Mouse (Mus musculus) embryonic facial prominence, embryonic 15.5 days (tissue): ENCODE measurements around the gene Wdr34. TPM values are rescaled to one million over a fixed set of nuclear protein-coding genes. Genes with fewer than 3 reads are reported as not detected.

Source experiments
- ATAC-seq: fragments of 200-750 bp; cut with Nextera tagmentation; 2 replicates; pipeline ENCODE4 v1.8.0; 2017; ENCODE audit warnings: low read depth, moderate TSS enrichment; ENCODE audit not compliant: insufficient number of reproducible peaks, low FRiP score, low TSS enrichment
- H3K27ac ChIP-seq: fragments of 300-500 bp; sonication (generic); replicated peaks from 2 replicates; pipeline ENCODE4 v1.5.1; 2015; ENCODE audit warnings: mild to moderate bottlenecking, inconsistent platforms
- H3K27me3 ChIP-seq: fragments of 300-500 bp; sonication (generic); 2 replicates; pipeline ENCODE4 v1.6.1; 2015; ENCODE audit warnings: inconsistent platforms
- H3K36me3 ChIP-seq: fragments of 300-500 bp; sonication (generic); 2 replicates; pipeline ENCODE4 v1.6.1; 2015; ENCODE audit warnings: mild to moderate bottlenecking, inconsistent platforms
- H3K4me1 ChIP-seq: fragments of 300-500 bp; sonication (generic); 2 replicates; pipeline ENCODE4 v1.6.1; 2015; ENCODE audit warnings: inconsistent platforms
- H3K4me2 ChIP-seq: fragments of 300-500 bp; sonication (generic); replicated peaks from 2 replicates; pipeline ENCODE4 v1.6.1; 2015; ENCODE audit warnings: mild to moderate bottlenecking, inconsistent platforms
- H3K4me3 ChIP-seq: fragments of 300-500 bp; sonication (generic); replicated peaks from 2 replicates; pipeline ENCODE4 v1.5.1; 2015; ENCODE audit warnings: mild to moderate bottlenecking, inconsistent platforms
- H3K9ac ChIP-seq: fragments of 300-500 bp; sonication (generic); 2 replicates; pipeline ENCODE4 v1.6.1; 2015; ENCODE audit warnings: inconsistent platforms
- H3K9me3 ChIP-seq: fragments of 300-500 bp; sonication (generic); replicated peaks from 2 replicates; pipeline ENCODE4 v1.6.1; 2016; ENCODE audit warnings: inconsistent platforms
- WGBS: fragments of 180-500 bp; shearing (Covaris S2); methylation state at CpG from one replicate; pipeline ENCODE4 v1.1.7; 2015; 5-methylcytosine and 5-hydroxymethylcytosine counted together
- microRNA-seq: library from miRNA; unstranded; fragments of <30 nt; microRNA quantifications from one replicate; pipeline ENCODE4, GENCODE M21; 2016; ENCODE audit warnings: borderline number of aligned reads
- polyA plus RNA-seq: library from polyadenylated mRNA; unstranded; fragments of >200 nt; fragmentation: Nextera tagmentation; extraction: Ambion mirVana; gene quantifications from 2 replicates; pipeline ENCODE4 v1.2.1, GENCODE M21; 2015

The Wdr34 gene
- polyA plus RNA-seq, 1 experiment from 2014 or later = 46.9 TPM

- Histone ChIP-seq H3K27me3 (no peaks in the 10 kb centered on the region), H3K4me1 (no peaks in the 10 kb centered on the region), H3K4me2 (no peak overlapping the region), H3K36me3 (peaks cover 98% of the 10 kb centered on the region), H3K4me3 (no peak overlapping the region), H3K27ac (no peak overlapping the region), H3K9ac (no peak overlapping the region), H3K9me3 (no peaks in the 10 kb centered on the region)
- 95% methylated on average over 5 of the region's 5 CpGs for WGBS
- ATAC-seq = no peak
Measured at GRCm38 (mm10) chr2:30026997-30027396, 21.7 kb downstream of the Wdr34 start.

- no peak overlapping the region for H3K4me3 ChIP-seq
- no peaks in the 10 kb centered on the region for H3K4me1 ChIP-seq
- 88% methylated on average over 4 of the region's 4 CpGs for WGBS
- H3K9me3 ChIP-seq = no peaks in the 10 kb centered on the region
- no peaks in the 10 kb centered on the region for H3K27me3 ChIP-seq
- no peak overlapping the region for H3K4me2 ChIP-seq
- no peak overlapping the region for H3K27ac ChIP-seq
- H3K36me3 ChIP-seq = peaks cover 99% of the 10 kb centered on the region
- H3K9ac ChIP-seq = no peak overlapping the region
- no peak for ATAC-seq
Measured at GRCm38 (mm10) chr2:30025454-30025853, 23.2 kb downstream of the Wdr34 start.

- 80% methylated on average over 11 of the region's 11 CpGs for WGBS
- Histone ChIP-seq H3K9me3 (no peaks in the 10 kb centered on the region), H3K27ac (no peak overlapping the region), H3K36me3 (peaks cover 97% of the 10 kb centered on the region), H3K4me1 (no peaks in the 10 kb centered on the region), H3K4me3 (no peak overlapping the region), H3K27me3 (no peaks in the 10 kb centered on the region), H3K4me2 (no peak overlapping the region), H3K9ac (no peak overlapping the region)
- no peak for ATAC-seq
Measured at GRCm38 (mm10) chr2:30014326-30014966, 34.2 kb downstream of the Wdr34 start.

GRCm38 (mm10) chr2:30010840-30011281 is 37.8 kb downstream of the Wdr34 start:
- ATAC-seq = no peak
- Histone ChIP-seq H3K9me3 (no peaks in the 10 kb centered on the region), H3K4me3 (no peak overlapping the region), H3K27me3 (no peaks in the 10 kb centered on the region), H3K4me1 (no peaks in the 10 kb centered on the region), H3K4me2 (no peak overlapping the region), H3K9ac (no peak overlapping the region), H3K36me3 (peaks cover 98% of the 10 kb centered on the region), H3K27ac (no peak overlapping the region)
- WGBS = 83% methylated on average over 8 of the region's 8 CpGs

GRCm38 (mm10) chr2:30009101-30009500 is 39.6 kb downstream of the Wdr34 start:
- no peaks in the 10 kb centered on the region for H3K27me3 ChIP-seq
- WGBS = 63% methylated on average over 1 of the region's 1 CpGs
- H3K4me3 ChIP-seq = no peak overlapping the region
- no peaks in the 10 kb centered on the region for H3K9me3 ChIP-seq
- H3K9ac ChIP-seq = no peak overlapping the region
- no peak overlapping the region for H3K27ac ChIP-seq
- H3K36me3 ChIP-seq = peaks cover 96% of the 10 kb centered on the region
- no peak for ATAC-seq
- no peaks in the 10 kb centered on the region for H3K4me1 ChIP-seq
- no peak overlapping the region for H3K4me2 ChIP-seq

GRCm38 (mm10) chr2:29991962-29992361 is 56.7 kb downstream of the Wdr34 start:
- no peak for ATAC-seq
- peaks cover 98% of the 10 kb centered on the region for H3K36me3 ChIP-seq
- H3K4me1 ChIP-seq = no peaks in the 10 kb centered on the region
- H3K9me3 ChIP-seq = no peaks in the 10 kb centered on the region
- H3K9ac ChIP-seq = no peak overlapping the region
- no peaks in the 10 kb centered on the region for H3K27me3 ChIP-seq
- H3K27ac ChIP-seq = no peak overlapping the region
- H3K4me2 ChIP-seq = no peak overlapping the region
- 52% methylated on average over 2 of the region's 2 CpGs for WGBS
- no peak overlapping the region for H3K4me3 ChIP-seq

Small RNA genes within 50 kb of the gene (microRNA-seq; reads per million reads assigned to microRNA genes)
- not detected for gene Mir6997

Other genes starting within 250 kb of the Wdr34 start
- 20.2 and 20.7 TPM in 2 replicates for gene Slc27a4, start 246.2 kb downstream of the Wdr34 start, polyA plus RNA-seq
- gene Urm1, start 228.8 kb downstream of the Wdr34 start, polyA plus RNA-seq = 22.9 and 24.1 TPM in 2 replicates
- 50.1 and 57.3 TPM in 2 replicates for gene Cercam, start 179.7 kb downstream of the Wdr34 start, polyA plus RNA-seq
- gene Odf2, start 159.7 kb downstream of the Wdr34 start, polyA plus RNA-seq = 59.8 and 74.3 TPM in 2 replicates
- gene Gle1, start 113.5 kb downstream of the Wdr34 start, polyA plus RNA-seq = 59.5 and 63.5 TPM in 2 replicates
- gene Sptan1, start 83.3 kb downstream of the Wdr34 start, polyA plus RNA-seq = 85.8 and 99.0 TPM in 2 replicates
- gene Set, start 8.5 kb upstream of the Wdr34 start, polyA plus RNA-seq = 351 and 370 TPM in 2 replicates
- 8.2 and 9.5 TPM in 2 replicates for gene Pkn3, start 28.8 kb upstream of the Wdr34 start, polyA plus RNA-seq
- 25.2 and 30.0 TPM in 2 replicates for gene Zdhhc12, start 44.8 kb upstream of the Wdr34 start, polyA plus RNA-seq
- gene Zer1, start 75.7 kb upstream of the Wdr34 start, polyA plus RNA-seq = 9.3 and 10.1 TPM in 2 replicates
- gene Tbc1d13, start 84.9 kb upstream of the Wdr34 start, polyA plus RNA-seq = 6.9 and 9.3 TPM in 2 replicates
- 17.7 and 18.9 TPM in 2 replicates for gene Endog, start 122.6 kb upstream of the Wdr34 start, polyA plus RNA-seq
- 75.8 and 77.2 TPM in 2 replicates for gene Spout1, start 129.6 kb upstream of the Wdr34 start, polyA plus RNA-seq
- gene Kyat1, start 157.0 kb upstream of the Wdr34 start, polyA plus RNA-seq = 14.7 and 15.5 TPM in 2 replicates
- gene Lrrc8a, start 188.8 kb upstream of the Wdr34 start, polyA plus RNA-seq = 41.1 and 42.9 TPM in 2 replicates
- 0.09 and 0.16 TPM in 2 replicates for gene Gm28035, start 191.7 kb upstream of the Wdr34 start, polyA plus RNA-seq
- gene Phyhd1, start 217.3 kb upstream of the Wdr34 start, polyA plus RNA-seq = 5.0 and 6.0 TPM in 2 replicates
- not detected in 2 replicates for gene Gm28038, start 232.2 kb upstream of the Wdr34 start, polyA plus RNA-seq
- gene Dolk, start 237.5 kb upstream of the Wdr34 start, polyA plus RNA-seq = 31.4 and 31.7 TPM in 2 replicates
- 29.0 and 34.3 TPM in 2 replicates for gene Nup188, start 237.5 kb upstream of the Wdr34 start, polyA plus RNA-seq